Mouse (Mus musculus) heart, adult 18-20 months (tissue): ENCODE data around the gene Smim10l1. TPM values are rescaled to one million over a fixed set of nuclear protein-coding genes. Genes with fewer than 3 reads are reported as not detected.
A peak's percentile ranks its signal among the peaks of the same experiment; 100 is the strongest.

Source experiments
- DNase-seq, 2 experiments: peaks; one replicate each; pipeline ENCODE4 v3.0.0; 2021 to 2022; ENCODE audit warnings: mixed read lengths in 1 of 2
- long read RNA-seq, 2 experiments: library from polyadenylated mRNA; stranded (forward); transcript quantifications; one replicate each; pipeline ENCODE4 v2.0.0; 2021
- total RNA-seq, 2 experiments: library from RNA; stranded (reverse); gene quantifications; 2 replicates each; pipeline ENCODE4 v1.2.3; 2021

Smim10l1 gene
- total RNA-seq, result 10 to 100 TPM; 69.4 to 72.8 TPM
- long read RNA-seq, experiment 1, transcript Smim10l1-201 (1 exons, 2,842 nt), result major isoform, 103 of 110 reads
- long read RNA-seq, experiment 1, partial matches to known transcripts, result 0 of 110 reads
- long read RNA-seq, experiment 1, other reads (novel, unspliced or antisense), result 3 of 110 reads
- long read RNA-seq, experiment 2, transcript Smim10l1-201 (1 exons, 2,842 nt), result major isoform, 42 of 45 reads
- long read RNA-seq, experiment 2, partial matches to known transcripts, result 0 of 45 reads
- long read RNA-seq, experiment 2, other reads (novel, unspliced or antisense), result 1 of 45 reads

DNA sequence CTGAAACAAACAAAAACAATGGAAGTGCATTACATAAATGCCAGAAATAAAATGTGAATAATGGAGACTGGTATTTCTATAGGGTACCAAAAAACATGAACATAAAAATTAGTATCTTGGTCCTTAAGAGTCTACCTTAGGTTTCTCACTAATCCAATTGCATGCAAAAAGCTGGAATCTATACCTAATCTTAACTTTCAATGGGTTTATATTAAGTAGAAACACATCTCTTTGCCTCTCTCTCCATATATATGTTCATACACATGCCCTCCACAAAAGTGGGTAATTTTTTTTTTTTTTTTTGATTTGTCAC lies at the start of gene Smim10l1:
TSS of gene Smim10l1 (plus strand) at position 301 of the 313 bp plus-strand sequence.
- no peak for DNase-seq

DNA sequence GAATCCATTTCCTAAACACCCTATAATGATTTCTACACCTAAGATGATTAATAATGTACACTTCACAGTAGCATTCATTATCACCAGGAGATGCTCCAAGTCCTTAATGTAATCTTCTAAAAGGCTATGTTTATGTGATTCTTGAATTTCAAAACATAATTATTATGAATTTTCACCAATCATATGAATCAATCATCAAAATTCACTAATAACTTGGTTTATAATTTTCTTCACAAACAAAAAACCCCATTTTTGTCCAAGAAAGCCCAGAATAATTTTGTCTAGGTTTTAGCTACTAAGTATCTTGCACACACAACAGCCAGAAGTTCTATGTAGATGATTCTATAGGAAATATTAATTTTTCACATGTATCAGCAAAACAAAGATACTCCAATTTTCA lies 49.0 kb upstream of the Smim10l1 start, which contains the start of gene Tas2r140:
TSS of gene Tas2r140 (minus strand) at position 101 of the 400 bp plus-strand sequence.
- no peak for DNase-seq

- no peak for DNase-seq
These were observed 12.5 kb upstream of the Smim10l1 start for GRCm38 (mm10) chr6:133092226-133092625.

DNA sequence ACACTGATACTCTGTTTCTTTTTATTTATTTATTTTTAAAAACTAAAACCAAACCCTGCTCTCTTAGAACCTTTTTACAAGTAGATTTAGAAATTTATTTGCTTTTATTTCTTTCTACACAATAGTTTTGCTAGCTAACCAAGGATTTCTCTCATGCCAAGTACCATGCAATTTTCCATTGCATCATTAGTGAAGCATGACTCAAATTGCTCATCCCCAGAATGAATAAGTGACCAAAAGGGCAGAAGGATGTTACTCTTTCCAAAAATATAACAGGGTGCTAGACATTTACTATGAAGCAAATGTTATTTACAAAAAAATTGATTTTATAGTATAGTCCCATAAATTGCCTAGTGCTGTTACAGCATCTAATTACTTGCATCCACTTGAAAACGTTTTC lies 2.3 kb upstream of the Smim10l1 start:
- DNase-seq, result no peak

DNA sequence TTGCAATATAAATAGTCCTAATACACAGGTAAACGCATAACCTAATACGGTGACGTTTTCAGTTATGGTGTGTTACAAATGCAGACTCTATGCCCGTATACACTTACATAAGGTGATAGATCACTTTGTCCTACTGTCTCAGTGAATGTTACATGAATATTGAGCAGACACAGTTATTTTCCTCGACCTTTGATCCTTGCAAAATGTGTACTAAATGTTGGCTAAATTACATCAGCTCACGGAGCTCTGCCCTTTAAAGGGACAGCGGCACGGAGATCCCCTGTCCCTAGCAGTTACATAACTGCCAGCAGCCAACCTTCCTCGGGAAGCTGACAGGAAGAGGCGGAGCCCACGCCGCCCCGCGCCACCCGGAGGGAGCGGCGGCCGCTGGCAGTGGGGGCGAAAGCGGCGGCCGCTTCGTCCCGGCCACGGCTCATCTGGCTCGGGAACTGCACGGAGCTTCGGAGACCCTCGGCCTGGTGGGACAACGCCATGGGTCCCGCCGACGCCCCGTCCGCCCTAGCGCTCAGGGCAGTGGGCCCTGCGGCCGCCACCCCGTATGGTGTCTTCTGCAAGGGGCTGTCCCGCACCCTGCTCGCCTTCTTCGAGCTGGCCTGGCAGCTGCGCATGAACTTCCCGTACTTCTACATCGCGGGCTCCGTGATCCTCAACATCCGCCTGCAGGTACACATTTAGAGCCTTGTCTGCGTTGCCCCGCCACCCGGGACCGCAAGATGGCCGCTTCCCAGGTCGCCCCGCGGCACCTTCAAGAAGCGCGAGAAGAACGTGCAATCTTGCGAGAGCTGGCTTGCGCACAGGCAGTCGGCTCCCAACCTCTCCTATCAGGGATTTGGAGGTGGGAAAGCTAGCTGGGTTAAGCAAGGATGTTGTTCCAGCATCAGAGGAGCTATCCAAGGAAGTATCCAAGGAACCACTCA lies 482 bp downstream of the Smim10l1 start:
- peak; percentile 92 to 93 for DNase-seq

Other genes with a start within 250 kb of the Smim10l1 start
- not detected for gene Tas2r116, start 249.5 kb upstream of the Smim10l1 start, total RNA-seq
- gene Tas2r110, start 236.9 kb upstream of the Smim10l1 start, total RNA-seq, result not detected
- gene Tas2r113, start 211.9 kb upstream of the Smim10l1 start, total RNA-seq, result not detected
- not detected for gene Tas2r125, start 195.3 kb upstream of the Smim10l1 start, total RNA-seq
- not detected for gene Tas2r129, start 153.8 kb upstream of the Smim10l1 start, total RNA-seq
- not detected for gene Tas2r131, start 147.0 kb upstream of the Smim10l1 start, total RNA-seq
- gene Tas2r109, start 123.9 kb upstream of the Smim10l1 start, total RNA-seq, result not detected
- gene Tas2r103, start 67.8 kb upstream of the Smim10l1 start, total RNA-seq, result not detected
- not detected for gene Tas2r140, start 49.1 kb upstream of the Smim10l1 start, total RNA-seq
- not detected for gene 5530400C23Rik, start 187.3 kb downstream of the Smim10l1 start, total RNA-seq